7 mouse cellular contexts compared by ENCODE assay signal in the genomic region with DNA sequence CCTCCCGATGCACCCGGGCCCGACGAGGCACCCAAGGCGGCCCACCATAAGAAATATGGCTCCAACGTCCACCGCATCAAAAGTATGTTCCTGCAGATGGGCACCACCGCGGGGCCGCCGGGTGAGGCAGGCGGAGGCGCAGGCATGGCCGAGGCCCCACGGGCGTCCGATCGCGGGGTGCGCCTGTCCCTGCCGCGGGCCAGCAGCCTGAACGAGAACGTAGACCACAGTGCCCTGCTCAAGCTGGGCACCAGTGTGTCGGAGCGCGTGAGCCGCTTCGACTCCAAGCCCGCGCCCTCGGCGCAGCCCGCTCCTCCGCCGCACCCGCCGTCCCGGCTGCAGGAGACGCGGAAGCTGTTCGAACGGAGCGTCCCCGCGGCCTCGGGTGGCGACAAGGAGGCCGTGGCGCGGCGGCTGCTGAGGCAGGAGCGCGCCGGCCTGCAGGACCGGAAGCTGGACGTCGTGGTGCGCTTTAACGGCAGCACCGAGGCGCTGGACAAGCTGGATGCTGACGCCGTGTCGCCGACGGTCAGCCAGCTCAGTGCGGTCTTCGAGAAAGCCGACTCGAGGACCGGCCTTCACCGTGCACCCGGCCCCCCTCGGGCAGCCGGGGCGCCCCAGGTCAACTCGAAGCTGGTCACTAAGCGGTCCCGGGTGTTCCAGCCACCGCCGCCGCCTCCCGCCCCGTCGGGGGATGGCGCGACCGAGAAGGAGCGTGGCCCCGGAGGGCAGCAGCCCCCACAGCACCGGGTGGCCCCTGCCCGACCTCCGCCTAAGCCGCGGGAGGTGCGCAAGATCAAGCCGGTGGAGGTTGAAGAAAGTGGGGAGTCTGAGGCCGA. TPM values are rescaled to one million over a fixed set of nuclear protein-coding genes. Genes with fewer than 3 reads are reported as not detected.
DNase-seq lines count a peak whose midpoint lies in the region; ATAC-seq and TF ChIP-seq lines count a peak whose summit lies in the region.

No protein-coding gene starts in this region.

- peak overlapping the region; percentile 72 for H3K27ac ChIP-seq in cortical plate, adult 2 months (ENCODE audit: insufficient read depth, low read length)
- H3K27ac ChIP-seq in heart, embryonic 16.5 days (ENCODE audit: low read length) = peak overlapping the region; percentile 94
- peak overlapping the region; percentile 95 for H3K27ac ChIP-seq in limb, embryonic 12.5 days
- peak overlapping the region; percentile 95 for H3K27ac ChIP-seq in midbrain, embryonic 13.5 days

- peaks cover 16% of the 10 kb centered on the region for H3K4me1 ChIP-seq in cortical plate, adult 2 months (ENCODE audit: control insufficient read depth, insufficient read depth, low read length)
- H3K4me1 ChIP-seq in heart, embryonic 16.5 days (ENCODE audit: control insufficient read depth, insufficient read depth, low read length) = peaks cover 69% of the 10 kb centered on the region
- peaks cover 69% of the 10 kb centered on the region for H3K4me1 ChIP-seq in limb, embryonic 12.5 days (replicated peaks)
- H3K4me1 ChIP-seq in midbrain, embryonic 13.5 days (replicated peaks) = peaks cover 69% of the 10 kb centered on the region

- under 1% methylated on average over 99 of the region's 99 CpGs for WGBS in heart, embryonic 16.5 days
- under 1% methylated on average over 99 of the region's 99 CpGs for WGBS in limb, embryonic 12.5 days
- WGBS in midbrain, embryonic 13.5 days = under 1% methylated on average over 99 of the region's 99 CpGs

- peaks cover 4% of the 10 kb centered on the region; the same call in 1 of the 2 replicates for H3K36me3 ChIP-seq in heart, embryonic 16.5 days (ENCODE audit: control insufficient read depth, insufficient read depth)
- H3K36me3 ChIP-seq in limb, embryonic 12.5 days = peaks cover 24% of the 10 kb centered on the region
- H3K36me3 ChIP-seq in midbrain, embryonic 13.5 days = peaks cover 23% of the 10 kb centered on the region

- H3K27me3 ChIP-seq in heart, embryonic 16.5 days (ENCODE audit: control insufficient read depth, insufficient read depth, low read length) = no peaks in the 10 kb centered on the region
- H3K27me3 ChIP-seq in limb, embryonic 12.5 days = no peaks in the 10 kb centered on the region
- no peaks in the 10 kb centered on the region for H3K27me3 ChIP-seq in midbrain, embryonic 13.5 days

- no peak for TF ChIP-seq CTCF in cortical plate, adult 2 months (IDR thresholded peaks at IDR 0.05; ENCODE audit: extremely low read depth, insufficient read depth, low read length)

- no peak for TF ChIP-seq POLR2A in cortical plate, adult 2 months (IDR thresholded peaks at IDR 0.05; ENCODE audit: extremely low read depth, insufficient read depth, low read length)

- peak; percentile 46 for DNase-seq in 3T3-L1 (ENCODE audit: low read depth, low spot score)
- DNase-seq in CD4-positive, CD25-positive, alpha-beta regulatory T cell, adult 2 months (ENCODE audit: low read depth, low spot score) = peak; percentile 67
- peak; percentile 54 to 64 for DNase-seq in thymus, postnatal 10 days (ENCODE audit: low spot score in 2 of 2)

- no peaks in the 10 kb centered on the region for H3K9me3 ChIP-seq in heart, embryonic 16.5 days (replicated peaks; ENCODE audit: control insufficient read depth, low read length)
- H3K9me3 ChIP-seq in limb, embryonic 12.5 days = no peaks in the 10 kb centered on the region
- H3K9me3 ChIP-seq in midbrain, embryonic 13.5 days = no peaks in the 10 kb centered on the region

- H3K9ac ChIP-seq in heart, embryonic 16.5 days (ENCODE audit: low read length) = peak overlapping the region; percentile 95
- H3K9ac ChIP-seq in limb, embryonic 12.5 days (replicated peaks) = peak overlapping the region; percentile 93
- H3K9ac ChIP-seq in midbrain, embryonic 13.5 days (replicated peaks) = peak overlapping the region; percentile 98

- no peak for ATAC-seq in heart, embryonic 16.5 days (replicated peaks; ENCODE audit: extremely low read depth, insufficient read depth, low FRiP score)
- no peak for ATAC-seq in limb, embryonic 12.5 days (ENCODE audit: insufficient number of reproducible peaks, insufficient read depth, low FRiP score, low TSS enrichment, low read depth)
- ATAC-seq in midbrain, embryonic 13.5 days = peak; percentile 19

- peak overlapping the region; percentile 98 for H3K4me2 ChIP-seq in heart, embryonic 16.5 days (ENCODE audit: low read depth, low read length)
- peak overlapping the region; percentile 100 for H3K4me2 ChIP-seq in limb, embryonic 12.5 days
- H3K4me2 ChIP-seq in midbrain, embryonic 13.5 days (replicated peaks) = peak overlapping the region; percentile 99

- peak overlapping the region; percentile 49 for H3K4me3 ChIP-seq in cortical plate, adult 2 months (ENCODE audit: insufficient read depth, low read length)
- peak overlapping the region; percentile 93 for H3K4me3 ChIP-seq in heart, embryonic 16.5 days (ENCODE audit: low read length)
- peak overlapping the region; percentile 93 for H3K4me3 ChIP-seq in limb, embryonic 12.5 days (replicated peaks)
- H3K4me3 ChIP-seq in midbrain, embryonic 13.5 days (replicated peaks) = peak overlapping the region; percentile 87

RNA-seq across cellular contexts. Expression of gene Ppp1r9b, which starts 1.0 kb away (rescaled TPM):
- 284 and 326 TPM in 2 replicates for polyA plus RNA-seq in cortical plate, adult 2 months (2012; rRNA removed)
- 5.8 and 6.4 TPM in 2 replicates for polyA plus RNA-seq in heart, embryonic 16.5 days (2015; fragmentation: Nextera tagmentation; extraction: Ambion mirVana)
- 12.0 and 12.6 TPM in 2 replicates for polyA plus RNA-seq in limb, embryonic 12.5 days (2016; fragmentation: Nextera tagmentation; extraction: Ambion mirVana)
- 17.4 and 17.8 TPM in 2 replicates for polyA plus RNA-seq in midbrain, embryonic 13.5 days (2015; fragmentation: Nextera tagmentation; extraction: Ambion mirVana)

RNA-seq across cellular contexts. Expression of gene Sgca, which starts 15.7 kb away (rescaled TPM):
- polyA plus RNA-seq in cortical plate, adult 2 months (2012; rRNA removed) = 1.6 and 1.8 TPM in 2 replicates
- polyA plus RNA-seq in heart, embryonic 16.5 days (2015; fragmentation: Nextera tagmentation; extraction: Ambion mirVana) = 27.9 and 29.4 TPM in 2 replicates
- 2.8 and 3.0 TPM in 2 replicates for polyA plus RNA-seq in limb, embryonic 12.5 days (2016; fragmentation: Nextera tagmentation; extraction: Ambion mirVana)
- 0.17 TPM in 1 of 2 replicates, not detected in the other for polyA plus RNA-seq in midbrain, embryonic 13.5 days (2015; fragmentation: Nextera tagmentation; extraction: Ambion mirVana)

RNA-seq across cellular contexts. Expression of gene Samd14, which starts 17.8 kb away (rescaled TPM):
- polyA plus RNA-seq in cortical plate, adult 2 months (2012; rRNA removed) = 17.8 and 18.0 TPM in 2 replicates
- 8.6 and 9.0 TPM in 2 replicates for polyA plus RNA-seq in heart, embryonic 16.5 days (2015; fragmentation: Nextera tagmentation; extraction: Ambion mirVana)
- polyA plus RNA-seq in limb, embryonic 12.5 days (2016; fragmentation: Nextera tagmentation; extraction: Ambion mirVana) = 34.6 and 37.7 TPM in 2 replicates
- 123 and 141 TPM in 2 replicates for polyA plus RNA-seq in midbrain, embryonic 13.5 days (2015; fragmentation: Nextera tagmentation; extraction: Ambion mirVana)

RNA-seq across cellular contexts. Expression of gene Hils1, which starts 24.5 kb away (rescaled TPM):
- not detected in 2 replicates for polyA plus RNA-seq in cortical plate, adult 2 months (2012; rRNA removed)
- polyA plus RNA-seq in heart, embryonic 16.5 days (2015; fragmentation: Nextera tagmentation; extraction: Ambion mirVana) = 0.33 TPM in 1 of 2 replicates, not detected in the other
- not detected in 2 replicates for polyA plus RNA-seq in limb, embryonic 12.5 days (2016; fragmentation: Nextera tagmentation; extraction: Ambion mirVana)
- polyA plus RNA-seq in midbrain, embryonic 13.5 days (2015; fragmentation: Nextera tagmentation; extraction: Ambion mirVana) = not detected in 2 replicates

RNA-seq across cellular contexts. Expression of gene Pdk2, which starts 49.3 kb away (rescaled TPM):
- 106 TPM in 2 replicates for polyA plus RNA-seq in cortical plate, adult 2 months (2012; rRNA removed)
- 141 and 148 TPM in 2 replicates for polyA plus RNA-seq in heart, embryonic 16.5 days (2015; fragmentation: Nextera tagmentation; extraction: Ambion mirVana)
- polyA plus RNA-seq in limb, embryonic 12.5 days (2016; fragmentation: Nextera tagmentation; extraction: Ambion mirVana) = 21.9 and 22.4 TPM in 2 replicates
- 21.4 and 24.7 TPM in 2 replicates for polyA plus RNA-seq in midbrain, embryonic 13.5 days (2015; fragmentation: Nextera tagmentation; extraction: Ambion mirVana)

Comparison
In these comparisons a context has a peak if more than half of its experiments do, and no peak if none do; other contexts are left out.
1. RNA of gene Ppp1r9b, which starts 1.0 kb away (polyA plus RNA-seq): 284 to 326 TPM in cortical plate, adult 2 months; 17.4 to 17.8 TPM in midbrain, embryonic 13.5 days, 12.0 to 12.6 TPM in limb, embryonic 12.5 days and 5.8 to 6.4 TPM in heart, embryonic 16.5 days; every median in the first group is over 10 times any median in the second.
2. Peak in every context shown above with its lines, with median percentiles within 50 percentile points of each other: DNase-seq, H3K27ac ChIP-seq, H3K4me3 ChIP-seq, H3K4me2 ChIP-seq and H3K9ac ChIP-seq.